Mouse (Mus musculus) lung, postnatal 0 days (tissue): ENCODE data around the gene Setd1b. TPM values are rescaled to one million over a fixed set of nuclear protein-coding genes. Genes with fewer than 3 reads are reported as not detected.
A peak's percentile ranks its signal among the peaks of the same experiment; 100 is the strongest.

Source experiments
- ATAC-seq: fragments of 200-750 bp; cut with Nextera tagmentation; 2 replicates; pipeline ENCODE4 v1.8.0; 2017; ENCODE audit warnings: moderate library complexity
- DNase-seq: peaks from one replicate; pipeline ENCODE4 v3.0.0-alpha.2; 2016; ENCODE audit warnings: low spot score
- H3K27ac ChIP-seq: fragments of 300-500 bp; sonication (generic); 2 replicates; pipeline ENCODE4 v1.5.1; 2014; ENCODE audit warnings: antibody characterized with exemption, mild to moderate bottlenecking, low read length, mixed read lengths
- H3K27me3 ChIP-seq: fragments of 300-500 bp; sonication (generic); replicated peaks from 2 replicates; pipeline ENCODE4 v1.6.1; 2014; ENCODE audit warnings: low read length, mixed read lengths; ENCODE audit not compliant: insufficient read depth
- H3K36me3 ChIP-seq: fragments of 300-500 bp; sonication (generic); 2 replicates; pipeline ENCODE4 v1.6.1; 2014; ENCODE audit warnings: low read length, mixed read lengths; ENCODE audit not compliant: insufficient read depth
- H3K4me1 ChIP-seq: fragments of 300-500 bp; sonication (generic); 2 replicates; pipeline ENCODE4 v1.6.1; 2014; ENCODE audit warnings: antibody characterized with exemption, low read depth, low read length, mixed read lengths; ENCODE audit not compliant: insufficient read depth
- H3K4me2 ChIP-seq: fragments of 300-500 bp; sonication (generic); replicated peaks from 2 replicates; pipeline ENCODE4 v1.6.1; 2014; ENCODE audit warnings: low read depth, mild to moderate bottlenecking, low read length, moderate library complexity, mixed read lengths
- H3K4me3 ChIP-seq: fragments of 300-500 bp; sonication (generic); 2 replicates; pipeline ENCODE4 v1.5.1; 2014; ENCODE audit warnings: low read depth, low read length
- H3K9ac ChIP-seq: fragments of 300-500 bp; sonication (generic); replicated peaks from 2 replicates; pipeline ENCODE4 v1.6.1; 2014; ENCODE audit warnings: low read depth, mild to moderate bottlenecking
- H3K9me3 ChIP-seq: fragments of 300-500 bp; sonication (generic); 2 replicates; pipeline ENCODE4 v1.6.1; 2016; ENCODE audit warnings: low read length, mixed read lengths
- CTCF ChIP-seq: IDR thresholded peaks from 2 replicates; pipeline ENCODE4 v1.5.1; 2016; ENCODE audit warnings: antibody characterized with exemption, mild to moderate bottlenecking
- EP300 ChIP-seq: IDR thresholded peaks from 2 replicates; pipeline ENCODE4 v1.6.1; 2016; ENCODE audit warnings: antibody characterized with exemption, mild to moderate bottlenecking, control low read depth
- WGBS: fragments of 180-500 bp; shearing (Covaris S2); extraction: QIAGEN DNeasy Blood & Tissue Kit; methylation state at CpG from one replicate; pipeline ENCODE4 v1.1.7; 2014; 5-methylcytosine and 5-hydroxymethylcytosine counted together
- polyA plus RNA-seq: library from polyadenylated mRNA; unstranded; fragments of >200 nt; fragmentation: Nextera tagmentation; extraction: Ambion mirVana; gene quantifications from 2 replicates; pipeline ENCODE4 v1.2.1, GENCODE M21; 2015

The Setd1b gene
- polyA plus RNA-seq, 1 experiment from 2014 or later, result 6.2 TPM

DNA sequence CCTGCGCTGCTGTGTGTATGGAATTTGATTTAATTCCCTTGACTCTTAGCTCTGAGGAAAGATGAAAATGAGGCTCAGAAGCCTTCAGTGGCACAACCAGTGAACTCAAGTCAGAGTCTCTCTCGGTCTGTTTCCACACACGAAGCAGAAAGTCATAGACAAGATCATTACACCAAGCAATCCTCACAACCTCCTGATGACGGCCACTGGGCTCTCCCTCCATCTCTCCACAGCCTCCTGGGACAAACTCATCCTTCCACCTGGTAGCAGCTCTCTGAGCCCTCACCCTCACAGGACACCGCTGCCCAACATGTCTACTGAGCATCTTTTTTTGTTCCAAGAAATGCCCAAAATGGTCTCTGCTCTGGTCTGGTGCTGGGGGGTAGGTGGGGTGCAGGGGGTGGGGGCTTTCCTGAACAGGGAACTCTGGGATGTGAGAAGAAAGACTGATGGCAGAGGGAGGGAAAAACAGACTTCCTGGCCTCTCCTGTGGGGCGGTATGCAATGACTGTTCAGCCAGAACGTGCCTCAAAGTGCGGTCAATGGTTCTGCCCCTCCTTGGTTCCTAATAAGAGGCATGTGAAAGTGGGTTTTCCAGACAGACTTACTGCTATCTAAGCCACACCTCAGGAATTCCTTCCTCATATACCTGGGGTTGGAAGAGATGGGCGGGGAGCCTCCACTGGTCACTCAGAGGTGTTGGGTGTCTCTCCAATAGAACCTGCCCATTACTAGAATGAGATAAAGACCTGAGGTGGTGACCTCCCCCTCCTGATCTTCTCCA lies 11.8 kb upstream of the Setd1b start:
- H3K4me3 ChIP-seq, result no peak overlapping the region
- no peaks in the 10 kb centered on the region for H3K27me3 ChIP-seq
- peak; percentile 5 for ATAC-seq
- H3K9me3 ChIP-seq, result no peaks in the 10 kb centered on the region
- no peak overlapping the region for H3K9ac ChIP-seq
- WGBS, result 79% methylated on average over 9 of the region's 9 CpGs
- H3K4me2 ChIP-seq, result no peak overlapping the region; the same call in 1 of the 2 replicates
- peak; percentile 50 for TF ChIP-seq EP300
- no peak for TF ChIP-seq CTCF
- no peaks in the 10 kb centered on the region for H3K36me3 ChIP-seq
- H3K4me1 ChIP-seq, result peaks cover 20% of the 10 kb centered on the region
- H3K27ac ChIP-seq, result peak overlapping the region; percentile 81
- peak; percentile 40 for DNase-seq

DNA sequence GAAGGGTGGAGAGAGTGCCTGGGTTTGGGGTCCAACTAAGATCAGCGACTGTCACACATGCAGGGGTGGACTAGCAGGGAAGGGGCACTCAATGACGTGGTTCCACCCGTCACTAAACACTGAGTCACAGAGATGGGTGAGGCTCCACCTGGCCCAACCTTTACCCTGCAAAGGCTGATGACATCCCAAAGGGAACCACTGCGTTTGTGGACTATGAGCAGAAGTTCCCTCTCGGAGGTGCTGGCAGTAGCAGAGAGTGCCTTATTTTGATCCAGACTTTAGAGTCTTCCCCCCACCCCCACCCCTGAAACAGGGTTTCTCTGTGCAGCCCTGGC lies 11.2 kb upstream of the Setd1b start:
- H3K27ac ChIP-seq, result peak overlapping the region; percentile 8
- WGBS, result 75% methylated on average over 5 of the region's 5 CpGs
- H3K36me3 ChIP-seq, result no peaks in the 10 kb centered on the region
- no peak overlapping the region for H3K4me3 ChIP-seq
- peaks cover 23% of the 10 kb centered on the region for H3K4me1 ChIP-seq
- no peak for DNase-seq
- H3K9me3 ChIP-seq, result no peaks in the 10 kb centered on the region
- no peak for TF ChIP-seq EP300
- TF ChIP-seq CTCF, result no peak
- no peak overlapping the region; the same call in 1 of the 2 replicates for H3K4me2 ChIP-seq
- H3K9ac ChIP-seq, result no peak overlapping the region
- no peaks in the 10 kb centered on the region for H3K27me3 ChIP-seq
- no peak for ATAC-seq

GRCm38 (mm10) chr5:123132308-123133071 lies 9.5 kb upstream of the Setd1b start, which contains the start of gene Rhof:
Rhof (minus strand) TSS chr5:123132692.
- peak within 1 kb of the TSS; percentile 60 for H3K4me2 ChIP-seq
- H3K27me3 ChIP-seq, result no peaks in the 10 kb centered on the region
- WGBS, result 3% methylated on average over 43 of the region's 44 CpGs
- TF ChIP-seq EP300 (no peak), CTCF (peak; percentile 98)
- ATAC-seq (peak; percentile 27), DNase-seq (peak; percentile 87)
- peak within 1 kb of the TSS; percentile 83 for H3K27ac ChIP-seq
- peak within 1 kb of the TSS; percentile 33 for H3K4me3 ChIP-seq
- no peaks in the 10 kb centered on the region for H3K36me3 ChIP-seq
- peak within 1 kb of the TSS; percentile 38; the same call in 1 of the 2 replicates for H3K9ac ChIP-seq
- H3K4me1 ChIP-seq, result peaks cover 38% of the 10 kb centered on the region
- no peaks in the 10 kb centered on the region for H3K9me3 ChIP-seq

- no peaks in the 10 kb centered on the region for H3K27me3 ChIP-seq
- no peak overlapping the region for H3K9ac ChIP-seq
- H3K36me3 ChIP-seq, result no peaks in the 10 kb centered on the region
- H3K4me3 ChIP-seq, result 0 out of 2 replicates have a peak overlapping the region, but pooled peaks have one; percentile 33
- peak overlapping the region; percentile 60 for H3K4me2 ChIP-seq
- WGBS, result 11% methylated on average over 18 of the region's 18 CpGs
- TF ChIP-seq EP300 (peak; percentile 17), CTCF (peak; percentile 99)
- ATAC-seq (peak; percentile 2), DNase-seq (peak; percentile 94)
- H3K27ac ChIP-seq, result peak overlapping the region; percentile 100
- H3K4me1 ChIP-seq, result peaks cover 45% of the 10 kb centered on the region
- H3K9me3 ChIP-seq, result no peaks in the 10 kb centered on the region
Observed at GRCm38 (mm10) chr5:123133083-123133783, 8.8 kb upstream of the Setd1b start.

- H3K27me3 ChIP-seq, result no peaks in the 10 kb centered on the region
- H3K9ac ChIP-seq, result no peak overlapping the region
- no peak overlapping the region for H3K4me3 ChIP-seq
- 18% methylated on average over 7 of the region's 7 CpGs for WGBS
- no peaks in the 10 kb centered on the region for H3K36me3 ChIP-seq
- TF ChIP-seq CTCF, result no peak
- no peak; the same call in none of the 2 replicates for TF ChIP-seq EP300
- H3K4me2 ChIP-seq, result no peak overlapping the region; the same call in 1 of the 2 replicates
- no peak for DNase-seq
- H3K4me1 ChIP-seq, result peaks cover 45% of the 10 kb centered on the region
- peak overlapping the region; percentile 100 for H3K27ac ChIP-seq
- peak; percentile 5; the same call in 1 of the 2 replicates for ATAC-seq
- H3K9me3 ChIP-seq, result no peaks in the 10 kb centered on the region
Observed at GRCm38 (mm10) chr5:123133784-123134143, 8.2 kb upstream of the Setd1b start.
